Mouse (Mus musculus): ENCODE measurements around the gene Ephx4. TPM values are rescaled to one million over a fixed set of nuclear protein-coding genes. Genes with fewer than 3 reads are reported as not detected.
"Not testable (repeated sequence)": the region's sequence is repeated elsewhere in the genome, so short reads cannot be mapped to it uniquely, and the experiment has no call there.

Gene Ephx4
- polyA plus RNA-seq, 1 experiment from 2014 or later, result 2.4 TPM

DNA sequence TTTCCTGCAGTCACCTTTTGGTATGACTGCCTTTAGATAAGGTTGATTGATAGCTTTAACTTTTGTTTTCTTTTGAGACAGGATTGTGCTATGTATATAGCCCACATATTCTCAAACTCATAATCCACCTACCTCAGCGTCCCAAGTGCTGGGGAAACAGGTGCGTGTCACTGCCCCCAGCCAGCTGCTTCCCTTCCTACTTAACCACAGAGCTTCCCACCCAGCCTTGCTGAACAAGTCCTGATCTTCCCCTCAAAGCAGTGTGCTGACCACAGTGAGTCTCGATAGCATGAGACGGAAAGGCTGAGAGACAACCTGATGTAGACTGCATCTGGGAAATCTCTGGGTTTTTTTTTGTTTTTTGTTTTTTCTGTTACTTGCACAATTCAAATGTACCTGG is 29.3 kb upstream of the Ephx4 start:
- no peak overlapping the region for H3K4me3 ChIP-seq (ENCODE audit: low read depth, low read length)
- H3K4me2 ChIP-seq (replicated peaks; ENCODE audit: low read depth, low read length), result no peak overlapping the region
- no peaks in the 10 kb centered on the region for H3K4me1 ChIP-seq (replicated peaks; ENCODE audit: control insufficient read depth, insufficient read depth, low read length)
- DNase-seq (ENCODE audit: low spot score) (no peak), ATAC-seq (ENCODE audit: low FRiP score) (no peak)
- no peak overlapping the region for H3K27ac ChIP-seq (ENCODE audit: low read depth, low read length)
- H3K9me3 ChIP-seq (ENCODE audit: control insufficient read depth, low read length), result no peaks in the 10 kb centered on the region
- no peak overlapping the region for H3K9ac ChIP-seq (ENCODE audit: low read depth, low read length)
- no peaks in the 10 kb centered on the region for H3K27me3 ChIP-seq (ENCODE audit: control insufficient read depth, insufficient read depth, low read length)
- no peaks in the 10 kb centered on the region for H3K36me3 ChIP-seq (ENCODE audit: control insufficient read depth, insufficient read depth, low read length)
- WGBS, result 87% methylated on average over 4 of the region's 4 CpGs

DNA sequence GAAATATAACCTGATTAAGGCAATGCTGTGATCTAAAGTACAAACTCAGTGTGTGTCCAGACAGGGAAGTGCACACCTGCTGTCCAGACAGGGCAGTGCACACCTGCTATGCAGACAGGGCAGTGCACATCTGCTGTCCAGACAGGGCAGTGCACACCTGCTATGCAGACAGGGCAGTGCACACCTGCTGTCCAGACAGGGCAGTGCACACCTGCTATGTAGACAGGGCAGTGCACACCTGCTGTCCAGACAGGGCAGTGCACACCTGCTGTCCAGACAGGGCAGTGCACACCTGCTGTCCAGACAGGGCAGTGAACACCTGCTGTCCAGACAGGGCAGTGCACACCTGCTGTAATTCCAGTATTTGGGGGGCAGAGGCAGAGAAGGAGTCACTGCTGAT is 16.1 kb upstream of the Ephx4 start:
- not testable (repeated sequence) for ATAC-seq (ENCODE audit: low FRiP score); H3K27ac ChIP-seq (ENCODE audit: low read depth, low read length); H3K4me1 ChIP-seq (replicated peaks; ENCODE audit: control insufficient read depth, insufficient read depth, low read length); DNase-seq (ENCODE audit: low spot score); H3K4me3 ChIP-seq (ENCODE audit: low read depth, low read length); H3K9me3 ChIP-seq (ENCODE audit: control insufficient read depth, low read length); H3K9ac ChIP-seq (ENCODE audit: low read depth, low read length); H3K27me3 ChIP-seq (ENCODE audit: control insufficient read depth, insufficient read depth, low read length); H3K36me3 ChIP-seq (ENCODE audit: control insufficient read depth, insufficient read depth, low read length); H3K4me2 ChIP-seq (replicated peaks; ENCODE audit: low read depth, low read length)

DNA sequence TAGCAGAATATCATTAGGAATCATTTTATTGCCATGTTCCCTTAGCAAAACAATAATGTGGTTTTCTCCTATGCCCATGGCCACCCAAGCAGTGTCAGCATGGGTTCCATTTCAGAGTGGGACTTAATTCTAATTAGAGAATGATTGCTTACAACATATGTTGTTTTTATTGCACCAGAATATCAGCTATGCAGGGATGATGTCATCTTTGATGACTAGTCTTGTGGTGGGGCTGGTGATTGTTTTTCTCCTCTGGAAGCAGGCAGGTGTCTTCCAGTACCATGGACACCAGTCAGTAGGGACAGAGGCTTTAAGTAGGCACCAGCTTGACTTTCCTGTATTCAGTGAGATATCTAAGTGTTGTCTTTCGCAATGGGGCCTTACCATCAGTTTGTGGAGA is 14.7 kb upstream of the Ephx4 start:
- no peak for ATAC-seq (ENCODE audit: low FRiP score)
- Histone ChIP-seq H3K4me3 (ENCODE audit: low read depth, low read length) (no peak overlapping the region), H3K4me1 (replicated peaks; ENCODE audit: control insufficient read depth, insufficient read depth, low read length) (no peaks in the 10 kb centered on the region), H3K9me3 (ENCODE audit: control insufficient read depth, low read length) (no peaks in the 10 kb centered on the region), H3K9ac (ENCODE audit: low read depth, low read length) (no peak overlapping the region), H3K27ac (ENCODE audit: low read depth, low read length) (no peak overlapping the region), H3K4me2 (replicated peaks; ENCODE audit: low read depth, low read length) (no peak overlapping the region), H3K36me3 (ENCODE audit: control insufficient read depth, insufficient read depth, low read length) (no peaks in the 10 kb centered on the region), H3K27me3 (ENCODE audit: control insufficient read depth, insufficient read depth, low read length) (no peaks in the 10 kb centered on the region)
- WGBS, result 86% methylated on average over 1 of the region's 1 CpGs
- no peak for DNase-seq (ENCODE audit: low spot score)

DNA sequence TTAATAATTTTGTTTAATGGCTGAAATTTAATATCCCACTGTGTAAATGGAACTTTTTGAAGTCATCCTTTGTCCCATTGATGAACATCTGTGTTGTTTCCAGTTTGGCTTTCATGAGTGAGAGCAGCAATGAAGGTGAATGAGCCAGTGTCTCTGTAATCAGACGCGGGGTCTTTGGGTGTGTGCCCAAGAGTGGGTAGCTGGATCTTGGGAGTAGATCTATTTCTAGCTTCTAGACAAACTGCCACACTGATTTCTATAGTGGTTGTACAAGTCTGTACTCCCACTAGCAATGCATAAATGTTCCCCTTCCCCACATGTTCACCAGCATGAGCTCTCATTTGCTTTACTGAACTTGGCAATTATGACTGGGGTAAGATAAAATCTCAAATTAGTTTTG is 13.2 kb upstream of the Ephx4 start:
- Histone ChIP-seq H3K4me1 (replicated peaks; ENCODE audit: control insufficient read depth, insufficient read depth, low read length) (no peaks in the 10 kb centered on the region), H3K36me3 (ENCODE audit: control insufficient read depth, insufficient read depth, low read length) (no peaks in the 10 kb centered on the region), H3K9ac (ENCODE audit: low read depth, low read length) (no peak overlapping the region), H3K4me2 (replicated peaks; ENCODE audit: low read depth, low read length) (no peak overlapping the region), H3K9me3 (ENCODE audit: control insufficient read depth, low read length) (no peaks in the 10 kb centered on the region), H3K27me3 (ENCODE audit: control insufficient read depth, insufficient read depth, low read length) (no peaks in the 10 kb centered on the region), H3K27ac (ENCODE audit: low read depth, low read length) (no peak overlapping the region), H3K4me3 (ENCODE audit: low read depth, low read length) (no peak overlapping the region)
- DNase-seq (ENCODE audit: low spot score) (no peak), ATAC-seq (ENCODE audit: low FRiP score) (no peak)
- 98% methylated on average over 2 of the region's 2 CpGs for WGBS

DNA sequence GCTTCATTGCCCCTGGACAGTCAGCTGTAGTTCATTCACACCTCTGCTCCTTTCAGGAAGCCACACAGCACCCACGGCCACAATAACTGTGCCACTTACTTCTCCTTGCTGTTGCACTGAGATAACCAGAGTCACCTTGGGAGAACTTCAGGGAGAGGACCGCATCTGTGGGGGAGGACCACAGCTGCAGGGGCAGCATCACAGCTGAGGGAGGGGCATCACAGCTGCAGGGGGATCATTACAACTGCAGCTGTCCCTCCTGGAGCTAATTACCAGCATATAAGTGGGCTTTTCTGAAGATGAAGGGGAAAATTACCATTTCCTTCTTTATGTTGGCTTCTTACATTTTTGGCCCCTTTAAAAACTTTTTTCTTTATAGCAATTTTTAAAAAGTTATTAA is 8.1 kb upstream of the Ephx4 start:
- H3K4me3 ChIP-seq (ENCODE audit: low read depth, low read length), result no peak overlapping the region
- no peaks in the 10 kb centered on the region for H3K36me3 ChIP-seq (ENCODE audit: control insufficient read depth, insufficient read depth, low read length)
- no peak overlapping the region for H3K27ac ChIP-seq (ENCODE audit: low read depth, low read length)
- WGBS, result 75% methylated on average over 2 of the region's 2 CpGs
- no peaks in the 10 kb centered on the region for H3K27me3 ChIP-seq (ENCODE audit: control insufficient read depth, insufficient read depth, low read length)
- ATAC-seq (ENCODE audit: low FRiP score) (no peak), DNase-seq (ENCODE audit: low spot score) (no peak)
- no peak overlapping the region for H3K4me2 ChIP-seq (replicated peaks; ENCODE audit: low read depth, low read length)
- H3K9ac ChIP-seq (ENCODE audit: low read depth, low read length), result no peak overlapping the region
- H3K4me1 ChIP-seq (replicated peaks; ENCODE audit: control insufficient read depth, insufficient read depth, low read length), result no peaks in the 10 kb centered on the region
- H3K9me3 ChIP-seq (ENCODE audit: control insufficient read depth, low read length), result no peaks in the 10 kb centered on the region

DNA sequence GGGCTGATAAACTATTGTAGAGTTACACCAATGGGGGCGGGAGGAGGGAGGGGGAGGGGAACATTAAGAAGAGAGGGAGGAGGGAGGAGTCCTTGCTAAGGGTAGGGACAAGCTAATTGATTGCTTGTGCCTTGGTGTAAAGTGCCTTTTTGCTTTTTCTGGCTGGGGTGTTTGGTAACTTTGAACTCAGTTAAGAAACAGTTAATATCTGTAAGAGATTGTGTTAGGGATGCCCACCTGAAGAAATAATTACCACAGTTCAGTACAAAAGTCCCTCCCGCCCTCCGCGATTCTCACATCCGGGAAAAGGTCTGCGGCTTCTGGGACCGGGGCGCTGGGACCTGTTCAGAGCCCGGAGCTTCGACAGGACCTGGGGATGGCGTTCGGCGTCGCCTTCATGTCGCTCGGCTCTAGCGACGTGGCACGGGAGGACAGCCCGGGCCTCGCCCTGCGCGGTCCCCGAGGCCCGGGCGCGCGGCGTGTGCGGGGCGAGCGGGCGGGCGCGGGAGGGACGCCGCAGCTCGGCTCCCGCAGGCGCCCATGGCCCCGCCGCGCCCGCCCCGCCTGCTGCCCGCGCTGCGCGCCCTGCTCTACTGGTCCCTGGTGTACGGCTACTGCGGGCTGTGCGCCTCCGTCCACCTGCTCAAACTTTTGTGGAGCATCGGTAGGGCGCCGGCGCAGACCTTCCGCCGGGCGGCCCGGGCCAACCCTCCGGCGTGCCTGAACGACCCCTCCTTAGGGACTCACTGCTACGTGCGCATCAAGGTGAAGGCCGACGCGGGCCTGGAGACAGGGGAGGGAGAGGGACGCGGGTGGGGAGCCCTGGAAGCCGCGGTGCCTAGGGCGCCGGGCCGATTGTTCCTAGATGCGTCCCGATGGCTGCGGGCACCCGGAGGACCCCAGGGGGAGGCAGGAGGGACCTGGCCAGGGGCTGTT is 743 bp downstream of the Ephx4 start:
- Histone ChIP-seq H3K9ac (ENCODE audit: low read depth, low read length) (peak overlapping the region; percentile 54), H3K9me3 (ENCODE audit: control insufficient read depth, low read length) (no peaks in the 10 kb centered on the region), H3K27ac (ENCODE audit: low read depth, low read length) (no peak overlapping the region), H3K36me3 (ENCODE audit: control insufficient read depth, insufficient read depth, low read length) (no peaks in the 10 kb centered on the region), H3K4me3 (ENCODE audit: low read depth, low read length) (peak overlapping the region; percentile 65), H3K4me1 (replicated peaks; ENCODE audit: control insufficient read depth, insufficient read depth, low read length) (0 out of 2 replicates have a peak, but pooled peaks cover 2% of the 10 kb centered on the region), H3K27me3 (ENCODE audit: control insufficient read depth, insufficient read depth, low read length) (peaks cover 6% of the 10 kb centered on the region; the same call in 1 of the 2 replicates), H3K4me2 (replicated peaks; ENCODE audit: low read depth, low read length) (peak overlapping the region; percentile 95)
- ATAC-seq (ENCODE audit: low FRiP score) (peak; percentile 85), DNase-seq (ENCODE audit: low spot score) (peak; percentile 65)
- under 1% methylated on average over 72 of the region's 80 CpGs for WGBS

DNA sequence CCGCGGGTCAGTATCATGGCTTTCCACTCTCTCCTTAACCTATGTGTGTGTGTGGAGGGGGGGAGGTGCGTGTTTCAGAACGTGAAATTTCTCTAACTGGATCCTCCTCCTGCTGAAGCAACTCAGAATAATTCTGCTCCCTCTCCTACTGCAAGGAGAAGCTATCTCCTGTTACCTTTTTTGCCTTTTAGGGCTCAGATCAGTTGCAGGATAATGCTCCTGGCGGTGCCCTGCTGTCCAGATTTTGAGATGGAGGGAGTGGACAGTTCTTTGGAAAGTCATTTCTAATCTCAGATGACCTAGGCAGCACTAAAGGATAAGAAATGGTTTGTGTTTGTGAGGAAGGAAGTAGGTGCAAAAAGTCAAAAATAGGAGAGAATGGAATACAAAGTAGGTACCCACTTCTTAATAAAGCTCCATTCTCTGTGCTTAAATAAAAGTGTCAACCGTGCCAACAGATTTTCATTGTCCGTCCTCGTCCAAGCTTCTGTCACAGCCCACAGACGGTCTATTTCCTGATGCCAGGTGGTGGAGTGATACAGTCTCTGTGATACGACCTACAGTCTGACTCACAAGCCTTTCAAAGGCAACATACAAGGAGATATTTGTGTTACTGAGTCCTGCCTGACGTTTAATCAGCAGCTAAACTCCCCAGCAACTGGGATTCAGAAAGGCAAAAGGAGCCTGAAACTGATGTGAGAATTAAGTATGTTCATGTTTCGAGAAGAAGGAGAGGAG is 1.6 kb downstream of the Ephx4 start:
- peak overlapping the region; percentile 54 for H3K9ac ChIP-seq (ENCODE audit: low read depth, low read length)
- WGBS, result 34% methylated on average over 12 of the region's 12 CpGs
- DNase-seq (ENCODE audit: low spot score) (peak; percentile 3), ATAC-seq (ENCODE audit: low FRiP score) (no peak)
- peak overlapping the region; percentile 95 for H3K4me2 ChIP-seq (replicated peaks; ENCODE audit: low read depth, low read length)
- H3K4me3 ChIP-seq (ENCODE audit: low read depth, low read length), result peak overlapping the region; percentile 65
- H3K4me1 ChIP-seq (replicated peaks; ENCODE audit: control insufficient read depth, insufficient read depth, low read length), result 0 out of 2 replicates have a peak, but pooled peaks cover 2% of the 10 kb centered on the region
- no peaks in the 10 kb centered on the region for H3K9me3 ChIP-seq (ENCODE audit: control insufficient read depth, low read length)
- no peak overlapping the region for H3K27ac ChIP-seq (ENCODE audit: low read depth, low read length)
- H3K27me3 ChIP-seq (ENCODE audit: control insufficient read depth, insufficient read depth, low read length), result peaks cover 6% of the 10 kb centered on the region; the same call in 1 of the 2 replicates
- H3K36me3 ChIP-seq (ENCODE audit: control insufficient read depth, insufficient read depth, low read length), result no peaks in the 10 kb centered on the region

DNA sequence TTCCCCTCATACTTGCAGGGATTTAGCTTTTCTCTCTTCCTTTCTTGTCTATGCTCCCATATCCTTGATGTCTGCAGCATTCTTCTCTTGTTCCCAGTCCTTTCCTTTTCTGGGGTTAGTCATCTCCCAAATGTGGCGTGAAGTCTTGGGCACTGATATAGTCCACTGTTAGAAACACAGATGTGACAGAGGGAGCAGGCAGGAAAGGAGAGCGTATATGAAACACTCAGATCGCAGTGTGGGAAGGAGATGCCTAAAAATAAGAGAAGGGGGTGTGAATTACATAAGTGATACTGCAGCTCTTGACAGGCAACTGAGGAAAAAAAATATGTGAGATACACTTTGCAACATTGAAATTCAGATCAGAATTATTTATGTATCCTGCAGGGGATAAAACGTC is 2.8 kb downstream of the Ephx4 start:
- no peaks in the 10 kb centered on the region for H3K9me3 ChIP-seq (ENCODE audit: control insufficient read depth, low read length)
- H3K4me3 ChIP-seq (ENCODE audit: low read depth, low read length), result no peak overlapping the region
- H3K4me1 ChIP-seq (replicated peaks; ENCODE audit: control insufficient read depth, insufficient read depth, low read length), result 0 out of 2 replicates have a peak, but pooled peaks cover 2% of the 10 kb centered on the region
- no peak overlapping the region for H3K4me2 ChIP-seq (replicated peaks; ENCODE audit: low read depth, low read length)
- peaks cover 6% of the 10 kb centered on the region; the same call in 1 of the 2 replicates for H3K27me3 ChIP-seq (ENCODE audit: control insufficient read depth, insufficient read depth, low read length)
- WGBS, result 89% methylated on average over 4 of the region's 4 CpGs
- no peaks in the 10 kb centered on the region for H3K36me3 ChIP-seq (ENCODE audit: control insufficient read depth, insufficient read depth, low read length)
- DNase-seq (ENCODE audit: low spot score), result no peak
- no peak for ATAC-seq (ENCODE audit: low FRiP score)
- H3K9ac ChIP-seq (ENCODE audit: low read depth, low read length), result no peak overlapping the region
- H3K27ac ChIP-seq (ENCODE audit: low read depth, low read length), result no peak overlapping the region

Measured in hindbrain, embryonic 11.5 days (tissue).